Mouse (Mus musculus): Measurements from ENCODE around the gene Tmod4. TPM values are rescaled to one million over a fixed set of nuclear protein-coding genes. Genes with fewer than 3 reads are reported as not detected.

Tmod4 gene
- total RNA-seq, 2 experiments from 2014 or later, result 0.85 TPM; not detected in 1

DNA sequence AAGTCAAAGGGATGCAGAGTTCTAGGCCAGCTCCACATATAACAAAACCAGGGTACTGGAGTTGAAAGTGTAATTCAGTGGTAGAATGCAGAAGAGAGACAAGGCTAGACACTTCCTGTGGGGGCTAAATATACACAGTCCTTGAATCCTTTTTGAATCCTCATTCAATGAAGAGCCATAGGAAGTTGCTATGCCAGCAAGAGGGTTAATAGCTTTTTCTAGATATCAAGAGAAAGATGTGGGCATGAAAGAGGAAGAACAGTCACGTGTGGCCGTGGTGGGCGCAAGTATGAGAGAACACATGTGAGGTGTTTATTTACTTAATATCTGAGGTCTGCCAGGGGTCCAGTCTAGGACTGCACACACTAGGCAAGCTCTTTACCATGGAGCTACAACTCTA, 12.1 kb downstream of the Tmod4 start:
- DNase-seq (ENCODE audit: low spot score in 2 of 2), result no peak

GRCm38 (mm10) chr3:95139586-95140288, 15.5 kb downstream of the Tmod4 start:
- no peak for DNase-seq (ENCODE audit: low spot score in 2 of 2)

GRCm38 (mm10) chr3:95140289-95140595, 16.0 kb downstream of the Tmod4 start:
- no peak for DNase-seq (ENCODE audit: low spot score in 2 of 2)

GRCm38 (mm10) chr3:95140795-95141194, 16.5 kb downstream of the Tmod4 start:
- DNase-seq (ENCODE audit: low spot score in 2 of 2), result no peak

DNA sequence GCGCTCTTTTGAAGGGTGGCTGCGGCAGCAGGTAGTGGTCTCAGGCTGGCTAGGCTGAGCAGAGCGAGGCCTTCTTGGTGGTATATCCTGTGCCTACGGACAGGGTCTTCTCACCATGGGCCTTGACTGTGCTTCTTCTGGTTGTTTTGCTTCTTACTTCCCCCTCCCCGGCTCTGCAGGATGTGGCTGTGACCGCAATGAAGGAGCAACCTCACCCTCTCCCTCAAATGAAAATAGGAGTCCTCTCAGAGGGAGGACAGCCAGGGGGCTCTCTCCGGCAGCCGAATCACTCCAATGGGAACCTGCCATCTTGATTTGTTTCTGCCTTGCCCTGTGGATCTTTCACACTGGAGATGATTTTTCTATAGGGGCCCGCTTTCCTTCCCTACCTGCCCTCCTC, 17.2 kb downstream of the Tmod4 start:
- DNase-seq (ENCODE audit: low spot score in 2 of 2), result no peak

- no peak for DNase-seq (ENCODE audit: low spot score in 2 of 2)
These were observed 17.8 kb downstream of the Tmod4 start, which contains the start of gene Tnfaip8l2 for GRCm38 (mm10) chr3:95141952-95142616. Gene Tnfaip8l2 (minus strand): TSS chr3:95142360.

DNA sequence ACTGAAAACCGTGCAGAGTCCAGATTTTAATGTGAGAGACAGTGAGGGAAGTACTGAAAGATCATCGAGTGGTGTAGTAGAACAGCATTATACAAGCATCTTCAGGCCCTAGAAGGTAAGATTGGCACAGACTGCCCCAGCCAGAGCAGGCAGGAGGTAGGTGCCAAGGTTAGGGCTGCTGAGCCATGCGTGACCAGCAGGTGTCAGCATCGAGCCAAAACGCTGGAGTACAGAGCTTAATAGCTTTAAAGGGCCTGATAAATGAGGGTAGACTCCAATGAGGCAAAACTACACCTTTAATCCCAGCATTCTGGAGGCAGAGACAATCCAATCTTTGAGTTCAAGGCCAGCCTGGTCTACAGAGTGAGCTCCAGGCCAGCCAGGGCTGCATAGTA, 18.3 kb downstream of the Tmod4 start:
- DNase-seq (ENCODE audit: low spot score in 2 of 2), result peak; percentile 93 to 94

- DNase-seq (ENCODE audit: low spot score in 2 of 2), result no peak
These were observed 23.6 kb downstream of the Tmod4 start for GRCm38 (mm10) chr3:95147924-95148323.

DNA sequence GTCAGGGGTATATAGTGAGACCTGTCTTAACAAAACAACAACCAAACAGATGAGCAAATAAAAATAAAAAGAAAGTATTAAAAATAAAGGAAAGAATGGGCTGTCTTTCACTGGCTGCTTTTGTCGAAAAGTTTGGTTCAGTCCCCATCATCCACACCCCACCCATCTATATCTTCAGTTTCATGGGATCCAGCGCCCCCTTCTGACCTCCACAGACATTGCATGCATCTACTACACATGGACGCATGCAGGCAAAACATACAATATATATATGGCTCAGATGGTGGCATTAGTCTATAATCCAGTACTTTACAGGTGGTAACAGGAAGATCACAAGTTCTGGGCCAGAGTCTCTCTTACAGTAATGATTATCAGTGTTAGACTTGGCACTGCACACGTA, 29.6 kb downstream of the Tmod4 start:
- DNase-seq (ENCODE audit: low spot score in 2 of 2), result peak in 1 of 2 experiments; percentile 32

DNA sequence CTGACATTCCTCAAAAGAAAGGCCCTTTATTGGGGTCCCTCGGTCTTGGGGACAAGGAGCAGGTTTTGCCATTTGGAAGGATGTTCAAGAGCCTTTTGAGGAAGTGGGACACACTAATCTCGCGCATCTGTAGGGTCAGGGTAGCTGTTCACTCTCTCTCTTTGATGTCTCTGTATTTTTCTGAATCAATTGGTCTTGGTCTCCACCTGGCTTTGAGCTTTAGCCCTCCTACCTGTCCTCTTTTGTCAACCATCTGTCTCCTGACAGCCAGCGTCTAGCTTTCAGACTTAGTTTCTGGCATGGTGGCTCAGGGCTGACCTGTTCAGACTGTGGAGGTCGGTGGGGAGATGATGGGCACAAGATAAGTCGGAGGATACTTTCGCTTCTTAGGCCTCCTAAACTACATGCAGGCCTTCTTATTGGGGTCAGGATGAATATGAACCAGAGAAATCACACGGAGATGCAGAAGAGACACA, 35.3 kb downstream of the Tmod4 start:
- DNase-seq (ENCODE audit: low spot score in 2 of 2), result no peak

GRCm38 (mm10) chr3:95159987-95160963, 36.0 kb downstream of the Tmod4 start, which contains the start of gene Sema6c:
Gene Sema6c (plus strand): TSS chr3:95160457.
- peak; percentile 79 to 89 for DNase-seq (ENCODE audit: low spot score in 2 of 2)

- no peak for DNase-seq (ENCODE audit: low spot score in 2 of 2)
These were observed 36.8 kb downstream of the Tmod4 start for GRCm38 (mm10) chr3:95161041-95161551.

DNA sequence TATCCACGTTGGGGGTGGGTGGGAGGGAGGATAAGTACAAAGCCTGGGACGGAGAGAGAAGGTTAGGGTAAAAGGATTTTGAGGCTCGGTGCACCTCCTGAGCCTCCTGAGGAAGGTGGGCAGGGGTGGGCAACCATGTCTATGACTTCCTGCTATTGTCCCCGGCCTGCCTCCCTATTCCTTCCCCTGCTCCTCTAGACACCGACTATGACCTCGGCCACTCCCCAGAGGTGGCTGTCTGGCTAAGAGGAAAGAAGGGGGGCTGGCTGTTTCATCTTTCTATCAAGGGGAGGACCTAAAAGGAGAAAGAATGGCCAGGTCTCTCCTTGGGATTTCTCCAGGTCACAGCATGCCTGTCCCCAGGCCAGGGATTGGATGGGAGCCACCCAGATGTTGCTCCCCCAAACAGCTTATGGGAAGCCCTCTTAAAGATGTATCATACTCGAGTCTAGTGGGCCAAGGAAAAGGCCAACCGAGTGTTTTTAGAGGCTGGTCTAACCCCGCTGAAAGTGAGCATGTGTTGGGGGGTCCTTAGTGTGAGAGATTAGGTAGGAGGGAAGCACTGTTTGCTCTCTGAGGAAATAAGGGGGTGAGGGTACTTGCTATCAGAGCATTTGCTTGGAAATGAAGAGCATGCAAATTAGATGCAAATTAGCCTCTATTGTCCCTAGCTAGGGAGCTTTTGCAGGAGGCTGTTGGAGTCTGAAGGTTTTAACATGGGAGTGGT, 37.5 kb downstream of the Tmod4 start:
- DNase-seq (ENCODE audit: low spot score in 2 of 2), result no peak

DNA sequence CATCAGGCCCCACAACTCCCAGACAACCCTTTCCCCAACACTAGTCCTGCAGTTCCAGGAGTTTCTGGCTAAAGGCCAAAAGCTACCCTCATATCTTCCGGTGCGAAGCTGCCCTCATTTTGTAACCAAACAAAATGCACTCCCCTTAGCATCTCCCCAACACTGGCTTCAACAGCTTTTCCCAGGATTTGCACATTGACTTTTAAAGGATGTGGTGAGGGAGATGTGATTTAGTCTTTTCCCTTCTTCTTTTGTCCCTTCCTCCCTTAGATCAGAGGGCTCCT, 38.0 kb downstream of the Tmod4 start:
- no peak for DNase-seq (ENCODE audit: low spot score in 2 of 2)

- no peak for DNase-seq (ENCODE audit: low spot score in 2 of 2)
These were observed 39.4 kb downstream of the Tmod4 start for GRCm38 (mm10) chr3:95163419-95164255.

- no peak for DNase-seq (ENCODE audit: low spot score in 2 of 2)
These were observed 39.9 kb downstream of the Tmod4 start for GRCm38 (mm10) chr3:95164256-95164550.

DNA sequence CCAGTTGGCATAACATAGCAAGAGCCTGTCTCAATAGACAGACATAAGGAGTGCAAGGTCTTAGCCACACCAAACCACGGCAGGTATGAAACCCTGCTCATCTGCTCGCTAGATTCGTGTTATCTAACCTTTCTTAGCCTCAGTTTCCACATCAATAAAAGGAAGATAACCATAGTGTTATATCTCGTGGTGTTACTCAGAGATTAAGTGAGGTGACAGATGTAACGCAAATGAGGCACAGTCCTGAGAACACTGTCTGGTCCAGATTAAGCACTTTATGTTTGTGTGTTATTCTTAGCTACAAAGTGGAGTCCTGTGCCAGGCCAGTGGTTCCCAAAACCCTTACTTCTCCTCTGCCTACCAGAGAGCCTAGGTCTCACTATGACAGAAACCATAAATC, 40.6 kb downstream of the Tmod4 start:
- DNase-seq (ENCODE audit: low spot score in 2 of 2), result no peak

DNA sequence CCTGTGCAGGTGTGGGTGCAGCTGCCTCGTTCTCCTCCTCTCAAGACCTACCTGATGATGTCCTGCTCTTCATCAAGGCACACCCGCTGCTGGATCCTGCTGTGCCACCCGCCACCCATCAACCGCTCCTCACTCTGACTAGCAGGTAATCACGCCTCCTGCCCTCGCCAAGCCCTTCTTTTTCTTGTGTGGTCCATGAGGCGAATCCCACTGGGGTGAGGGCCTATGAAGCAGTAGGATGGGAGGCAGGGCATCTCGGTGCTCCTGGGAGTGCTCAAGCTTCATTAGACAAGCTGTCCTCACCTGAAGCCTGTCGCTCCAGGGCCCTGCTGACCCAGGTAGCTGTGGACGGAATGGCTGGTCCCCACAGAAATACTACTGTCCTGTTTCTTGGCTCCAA, 45.7 kb downstream of the Tmod4 start:
- DNase-seq (ENCODE audit: low spot score in 2 of 2), result no peak

GRCm38 (mm10) chr3:95171105-95171504, 46.8 kb downstream of the Tmod4 start:
- DNase-seq (ENCODE audit: low spot score in 2 of 2), result no peak

- DNase-seq (ENCODE audit: low spot score in 2 of 2), result no peak
These were observed 48.4 kb downstream of the Tmod4 start for GRCm38 (mm10) chr3:95172526-95173255.
